Comparison of ENCODE assay signal across 8 mouse cellular contexts in genomic region chrX:72986841-72987519, GRCm38 (mm10). TPM values are rescaled to one million over a fixed set of nuclear protein-coding genes. Genes with fewer than 3 reads are reported as not detected.
A peak's percentile ranks its signal among the peaks of the same experiment; 100 is the strongest.
DNase-seq lines count a peak whose midpoint lies in the region; ATAC-seq and TF ChIP-seq lines count a peak whose summit lies in the region.

TSS of gene Zfp185 (plus strand) at chrX:72987339.

- H3K79me3 ChIP-seq in C2C12 (ENCODE audit: low read depth), result no peaks in the 10 kb centered on the region

- H3K79me2 ChIP-seq in C2C12 (ENCODE audit: control insufficient read depth, insufficient read depth), result no peaks in the 10 kb centered on the region

- no peak for TF ChIP-seq CTCF in C2C12 (IDR thresholded peaks at IDR 0.05; ENCODE audit: control insufficient read depth, insufficient read depth, insufficient read length)

- ATAC-seq in limb, embryonic 13.5 days (ENCODE audit: low FRiP score, low read depth), result peak; percentile 91
- ATAC-seq in midbrain, embryonic 14.5 days (ENCODE audit: low FRiP score, low TSS enrichment), result peak; percentile 37

- peak within 1 kb of the TSS; percentile 72 for H3K27ac ChIP-seq in hindbrain, embryonic 10.5 days
- peak within 1 kb of the TSS; percentile 15; the same call in 1 of the 2 replicates for H3K27ac ChIP-seq in limb, embryonic 13.5 days
- no peak within 1 kb of the TSS for H3K27ac ChIP-seq in midbrain, embryonic 14.5 days (replicated peaks; ENCODE audit: low read depth, low read length)

- DNase-seq in adrenal gland, adult 18-20 months (ENCODE audit: low spot score in 2 of 2), result peak; percentile 8 to 24
- DNase-seq in forelimb bud, embryonic 11.5 days (ENCODE audit: low read depth, low spot score), result peak; percentile 43
- peak; percentile 62 for DNase-seq in hindbrain, embryonic 10.5 days (ENCODE audit: low spot score)
- DNase-seq in midbrain, embryonic 14.5 days, result peak; percentile 36
- DNase-seq in thymus, postnatal 10 days (ENCODE audit: low spot score in 2 of 2), result peak; percentile 26 to 36
- no peak for DNase-seq in c-Kit-positive CD71-positive TER-119-positive erythroid progenitor cells, embryonic 14.5 days (ENCODE audit: low spot score)

- H3K36me3 ChIP-seq in C2C12 (ENCODE audit: control insufficient read depth, insufficient read depth), result no peaks in the 10 kb centered on the region
- H3K36me3 ChIP-seq in hindbrain, embryonic 10.5 days, result no peaks in the 10 kb centered on the region
- no peaks in the 10 kb centered on the region for H3K36me3 ChIP-seq in limb, embryonic 13.5 days
- no peaks in the 10 kb centered on the region for H3K36me3 ChIP-seq in midbrain, embryonic 14.5 days (ENCODE audit: control insufficient read depth, insufficient read depth, low read length)

- H3K9me3 ChIP-seq in hindbrain, embryonic 10.5 days, result no peaks in the 10 kb centered on the region
- no peaks in the 10 kb centered on the region for H3K9me3 ChIP-seq in limb, embryonic 13.5 days
- H3K9me3 ChIP-seq in midbrain, embryonic 14.5 days (ENCODE audit: control insufficient read depth, low read length), result no peaks in the 10 kb centered on the region

- H3K4me3 ChIP-seq in C2C12 (ENCODE audit: insufficient read depth, poor library complexity, severe bottlenecking), result no peak within 1 kb of the TSS
- peak within 1 kb of the TSS; percentile 56 for H3K4me3 ChIP-seq in hindbrain, embryonic 10.5 days
- H3K4me3 ChIP-seq in limb, embryonic 13.5 days, result peak within 1 kb of the TSS; percentile 45
- peak within 1 kb of the TSS; percentile 30 for H3K4me3 ChIP-seq in midbrain, embryonic 14.5 days (replicated peaks; ENCODE audit: low read depth, low read length)

- peak within 1 kb of the TSS; percentile 64 for H3K4me2 ChIP-seq in limb, embryonic 13.5 days (replicated peaks)
- H3K4me2 ChIP-seq in midbrain, embryonic 14.5 days (ENCODE audit: low read length), result peak within 1 kb of the TSS; percentile 58

- 20% methylated on average over 45 of the region's 45 CpGs for WGBS in hindbrain, embryonic 10.5 days
- 12% methylated on average over 42 of the region's 45 CpGs for WGBS in limb, embryonic 13.5 days
- WGBS in midbrain, embryonic 14.5 days, result 32% methylated on average over 42 of the region's 45 CpGs

- 0 out of 2 replicates have a peak, but pooled peaks cover 3% of the 10 kb centered on the region for H3K4me1 ChIP-seq in hindbrain, embryonic 10.5 days (replicated peaks)
- no peaks in the 10 kb centered on the region for H3K4me1 ChIP-seq in limb, embryonic 13.5 days
- H3K4me1 ChIP-seq in midbrain, embryonic 14.5 days (ENCODE audit: control insufficient read depth, insufficient read depth, low read length), result 0 out of 2 replicates have a peak, but pooled peaks cover 2% of the 10 kb centered on the region

- H3K27me3 ChIP-seq in C2C12 (ENCODE audit: control insufficient read depth, insufficient read depth, insufficient read length), result peaks cover 18% of the 10 kb centered on the region
- peaks cover 32% of the 10 kb centered on the region for H3K27me3 ChIP-seq in hindbrain, embryonic 10.5 days (ENCODE audit: insufficient read depth, poor library complexity, severe bottlenecking)
- peaks cover 25% of the 10 kb centered on the region; the same call in 1 of the 2 replicates for H3K27me3 ChIP-seq in limb, embryonic 13.5 days
- H3K27me3 ChIP-seq in midbrain, embryonic 14.5 days (ENCODE audit: control insufficient read depth, insufficient read depth, low read length), result 0 out of 2 replicates have a peak, but pooled peaks cover 3% of the 10 kb centered on the region

- H3K9ac ChIP-seq in limb, embryonic 13.5 days, result peak within 1 kb of the TSS; percentile 59
- no peak within 1 kb of the TSS for H3K9ac ChIP-seq in midbrain, embryonic 14.5 days (replicated peaks; ENCODE audit: low read length)

- H3ac ChIP-seq in C2C12 (ENCODE audit: control insufficient read depth, insufficient read length, low read depth), result peak within 1 kb of the TSS; percentile 23

TF ChIP-seq in C2C12, 6 proteins besides CTCF, POLR2A, EP300 and RAD21:
- TF ChIP-seq USF1 (IDR thresholded peaks at IDR 0.05; ENCODE audit: low read depth), result no peak
- no peak for TF ChIP-seq CEBPB (IDR thresholded peaks at IDR 0.05; ENCODE audit: low read depth)
- no peak for TF ChIP-seq MYOG (IDR thresholded peaks at IDR 0.05; ENCODE audit: control insufficient read depth, extremely low read depth, insufficient read length)
- TF ChIP-seq MAX (IDR thresholded peaks at IDR 0.05), result no peak
- no peak for TF ChIP-seq MYOD1 (IDR thresholded peaks at IDR 0.05; ENCODE audit: control insufficient read depth, insufficient read length, low read depth)
- TF ChIP-seq FOSL1 (IDR thresholded peaks at IDR 0.05; ENCODE audit: insufficient read depth, low read length, poor library complexity, severe bottlenecking), result no peak

RNA-seq across cellular contexts. Expression of gene Zfp185, which starts in this region (rescaled TPM):
- polyA plus RNA-seq in C2C12 (2012; fragmentation: generic; extraction: Trizol), result not detected
- 1 to 10 TPM; 2.5 to 2.9 TPM for total RNA-seq in adrenal gland, adult 18-20 months (2021)
- 3.7 and 5.1 TPM in 2 replicates for polyA plus RNA-seq in hindbrain, embryonic 10.5 days (2016; fragmentation: Nextera tagmentation; extraction: Ambion mirVana)
- polyA plus RNA-seq in limb, embryonic 13.5 days (2015; fragmentation: Nextera tagmentation; extraction: Ambion mirVana), result 25.0 and 28.4 TPM in 2 replicates
- 0.39 and 0.71 TPM in 2 replicates for polyA plus RNA-seq in midbrain, embryonic 14.5 days (2014; fragmentation: Nextera tagmentation; extraction: Ambion mirVana)

Comparison
In these comparisons a context has a peak if more than half of its experiments do, and no peak if none do; other contexts are left out.
1. Peak in DNase-seq, ATAC-seq, H3K4me3 ChIP-seq and H3K4me2 ChIP-seq in midbrain, embryonic 14.5 days; RNA of the gene not detected or under 1 TPM.